ENCODE assay signal across 12 mouse cellular contexts in the genomic region with DNA sequence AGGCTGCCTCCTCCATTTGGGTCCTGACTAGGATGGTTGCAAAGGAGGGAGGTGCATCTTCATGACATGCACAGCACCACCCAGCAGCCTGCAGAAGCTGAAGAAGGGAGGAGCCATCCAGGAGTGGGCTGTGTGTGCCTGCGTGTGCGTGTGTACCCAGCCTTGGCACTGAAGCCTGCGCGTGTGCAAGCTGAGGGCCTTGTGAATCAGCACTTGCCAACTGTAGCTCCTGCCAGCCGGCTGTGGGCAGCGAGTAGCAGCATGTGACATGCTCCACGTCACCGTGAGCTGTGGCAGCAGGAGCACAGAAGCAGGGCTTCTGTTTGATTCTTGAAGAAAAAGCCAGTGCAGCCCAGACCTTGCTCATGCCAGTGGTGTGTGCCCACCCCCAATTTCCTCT. TPM values are rescaled to one million over a fixed set of nuclear protein-coding genes. Genes with fewer than 3 reads are reported as not detected.
DNase-seq lines count a peak whose midpoint lies in the region; ATAC-seq and TF ChIP-seq lines count a peak whose summit lies in the region.
"Had no signal": no experiment of that assay in that cellular context is flagged by ENCODE, and none has a peak within 500 bp of the region (broad histone marks: within the 10 kb centered on the region; RNA-seq: fewer than 3 reads in every experiment).

No protein-coding gene starts in this region.

- ATAC-seq in forebrain, embryonic 16.5 days, result peak; percentile 64
- ATAC-seq in forebrain, embryonic 13.5 days, result no peak; the same call in 1 of the 2 replicates

- H3K36me3 ChIP-seq in forebrain, embryonic 16.5 days (ENCODE audit: control insufficient read depth, insufficient read depth), result no peaks in the 10 kb centered on the region
- no peaks in the 10 kb centered on the region for H3K36me3 ChIP-seq in forebrain, embryonic 13.5 days (ENCODE audit: poor library complexity, severe bottlenecking)
- no peaks in the 10 kb centered on the region for H3K36me3 ChIP-seq in thymus, adult 2 months (ENCODE audit: control insufficient read depth, insufficient read depth, low read length)
- H3K36me3 ChIP-seq: liver, embryonic 13.5 days had no signal

- no peaks in the 10 kb centered on the region for H3K9me3 ChIP-seq in forebrain, embryonic 16.5 days (ENCODE audit: control insufficient read depth, low read length)
- H3K9me3 ChIP-seq in forebrain, embryonic 13.5 days (replicated peaks), result no peaks in the 10 kb centered on the region

- no peaks in the 10 kb centered on the region for H3K4me1 ChIP-seq in forebrain, embryonic 16.5 days (replicated peaks; ENCODE audit: control insufficient read depth, insufficient read depth, low read length)
- no peaks in the 10 kb centered on the region for H3K4me1 ChIP-seq in forebrain, embryonic 13.5 days
- H3K4me1 ChIP-seq in cortical plate, adult 2 months (ENCODE audit: control insufficient read depth, insufficient read depth, low read length), result peaks cover 7% of the 10 kb centered on the region; the same call in 1 of the 2 replicates
- H3K4me1 ChIP-seq in thymus, adult 2 months (replicated peaks; ENCODE audit: control insufficient read depth, insufficient read depth, low read length), result no peaks in the 10 kb centered on the region
- H3K4me1 ChIP-seq: liver, embryonic 13.5 days had no signal

- H3K9ac ChIP-seq in forebrain, embryonic 16.5 days (replicated peaks; ENCODE audit: low read depth, low read length), result no peak overlapping the region
- no peak overlapping the region for H3K9ac ChIP-seq in forebrain, embryonic 13.5 days
- H3K9ac ChIP-seq: liver, embryonic 13.5 days had no signal

- TF ChIP-seq POLR2A in cortical plate, adult 2 months (IDR thresholded peaks at IDR 0.05; ENCODE audit: extremely low read depth, insufficient read depth, low read length), result no peak; the same call in 1 of the 2 replicates
- no peak for TF ChIP-seq POLR2A in thymus, adult 2 months (IDR thresholded peaks at IDR 0.05; ENCODE audit: control insufficient read depth, extremely low read depth, insufficient read depth, low read length, poor library complexity)

- H3K4me3 ChIP-seq in forebrain, embryonic 16.5 days (replicated peaks; ENCODE audit: low read length), result no peak overlapping the region
- H3K4me3 ChIP-seq in forebrain, embryonic 13.5 days, result no peak overlapping the region
- no peak overlapping the region for H3K4me3 ChIP-seq in cortical plate, adult 2 months (ENCODE audit: insufficient read depth, low read length)
- no peak overlapping the region for H3K4me3 ChIP-seq in thymus, adult 2 months (ENCODE audit: control insufficient read depth, insufficient read depth, low read length)
- H3K4me3 ChIP-seq: liver, embryonic 13.5 days had no signal

- peak; percentile 43 to 46 for DNase-seq in layer of hippocampus, postnatal 25 days (ENCODE audit: extremely low spot score in 1 of 2, low spot score in 1 of 2)
- peak; percentile 72 for DNase-seq in right cerebral cortex, postnatal 14 days
- DNase-seq in thymus, adult 2 months, result no peak
- no peak for DNase-seq in heart, postnatal 25 days (ENCODE audit: low spot score)
- no peak for DNase-seq in heart, postnatal 4 days
- DNase-seq: liver, embryonic 13.5 days had no signal

- H3K4me2 ChIP-seq in forebrain, embryonic 16.5 days (ENCODE audit: low read length), result no peak overlapping the region
- no peak overlapping the region for H3K4me2 ChIP-seq in forebrain, embryonic 13.5 days
- H3K4me2 ChIP-seq: liver, embryonic 13.5 days had no signal

- H3K27ac ChIP-seq in forebrain, embryonic 16.5 days (ENCODE audit: low read length), result no peak overlapping the region
- no peak overlapping the region for H3K27ac ChIP-seq in forebrain, embryonic 13.5 days
- peak overlapping the region; percentile 39; the same call in 1 of the 2 replicates for H3K27ac ChIP-seq in cortical plate, adult 2 months (ENCODE audit: insufficient read depth, low read length)
- no peak overlapping the region for H3K27ac ChIP-seq in thymus, adult 2 months (ENCODE audit: control insufficient read depth, insufficient read depth, low read length)
- H3K27ac ChIP-seq: liver, embryonic 13.5 days had no signal

- intact Hi-C loops in heart, postnatal 25 days (cut with DNase I), result no loop called here

- no peak for TF ChIP-seq CTCF in cortical plate, adult 2 months (IDR thresholded peaks at IDR 0.05; ENCODE audit: extremely low read depth, insufficient read depth, low read length)
- TF ChIP-seq CTCF in thymus, adult 2 months (IDR thresholded peaks at IDR 0.05; ENCODE audit: borderline replicate concordance, control insufficient read depth, extremely low read depth, insufficient read depth, low read length, poor library complexity), result no peak

- H3K27me3 ChIP-seq in forebrain, embryonic 16.5 days (replicated peaks; ENCODE audit: control insufficient read depth, insufficient read depth, low read length), result no peaks in the 10 kb centered on the region
- no peaks in the 10 kb centered on the region for H3K27me3 ChIP-seq in forebrain, embryonic 13.5 days
- H3K27me3 ChIP-seq in thymus, adult 2 months (ENCODE audit: control insufficient read depth, insufficient read depth, low read length), result no peaks in the 10 kb centered on the region
- H3K27me3 ChIP-seq: liver, embryonic 13.5 days had no signal

- WGBS in forebrain, embryonic 16.5 days, result 63% methylated on average over 8 of the region's 8 CpGs
- 77% methylated on average over 8 of the region's 8 CpGs for WGBS in forebrain, embryonic 13.5 days
- WGBS in thymus, adult 2 months, result 90% methylated on average over 8 of the region's 8 CpGs

RNA-seq across cellular contexts. Expression of a gene that starts 54.8 kb away (rescaled TPM):
- 6.5 and 9.9 TPM in 2 replicates for polyA plus RNA-seq in forebrain, embryonic 16.5 days (2015; fragmentation: Nextera tagmentation; extraction: Ambion mirVana)
- 3.8 and 5.3 TPM in 2 replicates for polyA plus RNA-seq in forebrain, embryonic 13.5 days (2015; fragmentation: Nextera tagmentation; extraction: Ambion mirVana)
- polyA plus RNA-seq in cortical plate, adult 2 months (2012; rRNA removed), result 15.4 and 19.6 TPM in 2 replicates
- 10 to 100 TPM; 32.5 to 35.2 TPM for total RNA-seq in layer of hippocampus, postnatal 25 days (2021)
- polyA plus RNA-seq in thymus, adult 2 months (2012; rRNA removed), result 0.18 and 0.32 TPM in 2 replicates
- total RNA-seq in heart, postnatal 25 days (2021), result not detected
- total RNA-seq in heart, postnatal 4 days (2021), result under 1 TPM; 0.14 to 0.16 TPM
- total RNA-seq: gastrocnemius, adult 18-20 months; hematopoietic stem cell, adult 5-6 weeks; neutrophil, adult 5-6 weeks had no signal

Comparison
In these comparisons a context has a peak if more than half of its experiments do, and no peak if none do; other contexts are left out.
1. DNase-seq: peak in layer of hippocampus, postnatal 25 days (2 of 2) and right cerebral cortex, postnatal 14 days (single experiment); none in thymus, adult 2 months (single experiment), heart, postnatal 25 days (single experiment) and heart, postnatal 4 days (single experiment).